Mouse (Mus musculus) megakaryocyte, embryonic 14.5 days (primary cell): ENCODE measurements at regions not wholly inside any gene's neighbourhood (a gene's known extent, or its start where the extent isn't known, plus 50 kb on each side); places are given as distances from the start of the nearest gene placed in this dataset.

Source experiments
- FLI1 ChIP-seq: IDR thresholded peaks from 2 replicates; pipeline ENCODE4 v1.6.1; 2012; ENCODE audit warnings: low read length, inconsistent platforms, mixed read lengths
- GATA1 ChIP-seq: IDR thresholded peaks from 3 replicates; pipeline ENCODE4 v1.6.1; 2012; ENCODE audit warnings: mixed read lengths, low read length, inconsistent platforms, borderline replicate concordance

GRCm38 (mm10) chr9:111745206-111745605, 55.1 kb upstream of the Stac start:
- TF ChIP-seq GATA1 (no peak), FLI1 (no peak)
